ENCODE assay signal across 9 mouse cellular contexts in the genomic region with DNA sequence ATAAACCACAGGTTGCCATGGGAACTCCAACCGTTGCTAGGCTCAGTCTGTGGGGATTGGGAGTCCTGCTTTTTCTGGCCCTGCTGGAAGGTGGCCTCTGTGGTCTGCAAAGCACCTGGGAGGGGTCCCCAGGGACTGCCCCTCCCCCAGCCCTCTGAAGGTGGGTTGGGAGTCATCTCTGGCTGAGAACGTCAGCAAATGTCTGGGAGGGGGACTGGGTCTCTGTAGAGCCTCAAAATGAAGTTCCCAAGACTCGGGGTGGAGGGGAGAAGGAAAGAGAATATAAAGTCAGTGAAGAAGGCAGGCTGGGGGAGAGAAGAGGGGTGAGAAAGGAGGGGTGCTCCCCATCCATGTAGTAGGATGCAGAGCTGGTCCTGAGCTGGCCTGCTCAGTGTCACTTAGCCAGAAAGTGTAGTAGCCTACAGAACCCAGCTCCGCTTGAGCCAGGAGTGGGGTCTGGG. TPM values are rescaled to one million over a fixed set of nuclear protein-coding genes. Genes with fewer than 3 reads are reported as not detected.
DNase-seq lines count a peak whose midpoint lies in the region; ATAC-seq lines count a peak whose summit lies in the region.
"Had no signal": no experiment of that assay in that cellular context is flagged by ENCODE, and none has a peak within 500 bp of the region (broad histone marks: within the 10 kb centered on the region; RNA-seq: fewer than 3 reads in every experiment).

No protein-coding gene starts in this region.

- H3K9me3 ChIP-seq in forebrain, embryonic 15.5 days: no peaks in the 10 kb centered on the region
- no peaks in the 10 kb centered on the region for H3K9me3 ChIP-seq in midbrain, embryonic 13.5 days

- H3K4me2 ChIP-seq in forebrain, embryonic 15.5 days (replicated peaks): peak overlapping the region; percentile 35
- H3K4me2 ChIP-seq in midbrain, embryonic 13.5 days (replicated peaks): peak overlapping the region; percentile 31; the same call in 1 of the 2 replicates

- H3K27me3 ChIP-seq in forebrain, embryonic 15.5 days: no peaks in the 10 kb centered on the region
- H3K27me3 ChIP-seq in midbrain, embryonic 13.5 days: no peaks in the 10 kb centered on the region

- ATAC-seq in forebrain, embryonic 15.5 days (replicated peaks): peak; percentile 83
- peak; percentile 80 for ATAC-seq in midbrain, embryonic 13.5 days
- ATAC-seq in activated CD4-positive, CD25-positive, alpha-beta regulatory T cell, adult 4 months: no peak

- H3K36me3 ChIP-seq in forebrain, embryonic 15.5 days: no peaks in the 10 kb centered on the region
- H3K36me3 ChIP-seq in midbrain, embryonic 13.5 days: no peaks in the 10 kb centered on the region

- no peak overlapping the region for H3K9ac ChIP-seq in forebrain, embryonic 15.5 days (replicated peaks)
- H3K9ac ChIP-seq in midbrain, embryonic 13.5 days (replicated peaks): no peak overlapping the region

- DNase-seq in lung, postnatal 10 days: peak; percentile 34
- DNase-seq in lung, postnatal 4 days: no peak
- DNase-seq in layer of hippocampus, adult 11-12 months (ENCODE audit: low spot score): peak; percentile 73
- DNase-seq in adrenal gland, postnatal 36 days: no peak
- no peak for DNase-seq in adrenal gland, postnatal 14 days

- WGBS in forebrain, embryonic 15.5 days: 34% methylated on average over 4 of the region's 4 CpGs
- WGBS in midbrain, embryonic 13.5 days: 39% methylated on average over 4 of the region's 4 CpGs

- peaks cover 26% of the 10 kb centered on the region for H3K4me1 ChIP-seq in forebrain, embryonic 15.5 days
- peaks cover 24% of the 10 kb centered on the region for H3K4me1 ChIP-seq in midbrain, embryonic 13.5 days (replicated peaks)

- H3K4me3 ChIP-seq in forebrain, embryonic 15.5 days: no peak overlapping the region
- H3K4me3 ChIP-seq in midbrain, embryonic 13.5 days (replicated peaks): no peak overlapping the region

- H3K27ac ChIP-seq in forebrain, embryonic 15.5 days (replicated peaks): peak overlapping the region; percentile 91
- peak overlapping the region; percentile 61 for H3K27ac ChIP-seq in midbrain, embryonic 13.5 days
- H3K27ac ChIP-seq: macrophage had no signal

RNA-seq across cellular contexts. Expression of a gene that starts 33.6 kb away (rescaled TPM):
- 2.7 and 2.9 TPM in 2 replicates for polyA plus RNA-seq in forebrain, embryonic 15.5 days (2015; fragmentation: Nextera tagmentation; extraction: Ambion mirVana)
- 0.75 and 0.82 TPM in 2 replicates for polyA plus RNA-seq in midbrain, embryonic 13.5 days (2015; fragmentation: Nextera tagmentation; extraction: Ambion mirVana)
- total RNA-seq in adrenal gland, postnatal 36 days (2021): 10 to 100 TPM; 43.0 to 57.4 TPM
- under 1 TPM; 0.33 to 0.57 TPM for polyA plus RNA-seq in activated CD4-positive, CD25-positive, alpha-beta regulatory T cell, adult 4 months (2017; shearing (Covaris generic))
- 50.0 and 51.1 TPM in 2 replicates for total RNA-seq in adrenal gland, postnatal 14 days (2021)

Comparison
In these comparisons a context has a peak if more than half of its experiments do, and no peak if none do; other contexts are left out.
1. DNase-seq: peak in lung, postnatal 10 days (single experiment) and layer of hippocampus, adult 11-12 months (single experiment); none in lung, postnatal 4 days (0 of 2), adrenal gland, postnatal 36 days (0 of 2) and adrenal gland, postnatal 14 days (single experiment).